ENCODE assay signal across 17 mouse cellular contexts in the genomic region with DNA sequence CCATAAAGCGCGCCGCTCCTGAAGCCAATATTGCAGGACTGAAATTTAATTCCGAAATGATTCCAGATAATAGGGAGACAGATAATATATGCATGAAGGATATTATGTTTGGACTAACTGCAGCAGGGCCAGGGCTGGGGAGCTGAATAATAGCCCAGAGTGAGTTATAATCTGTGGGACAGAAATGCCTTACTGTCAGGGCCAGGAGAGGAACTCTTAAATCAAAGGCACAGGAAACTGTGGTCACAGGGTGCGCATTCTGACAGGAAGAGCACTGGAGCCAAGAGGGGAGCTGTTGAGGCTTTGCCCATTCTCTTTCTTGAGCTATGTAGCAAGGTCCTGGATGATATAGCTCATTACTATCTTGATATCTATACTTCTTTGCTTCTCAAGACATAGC. TPM values are rescaled to one million over a fixed set of nuclear protein-coding genes. Genes with fewer than 3 reads are reported as not detected.
DNase-seq lines count a peak whose midpoint lies in the region; TF ChIP-seq lines count a peak whose summit lies in the region.
"Had no signal": no experiment of that assay in that cellular context is flagged by ENCODE, and none has a peak within 500 bp of the region (broad histone marks: within the 10 kb centered on the region; RNA-seq: fewer than 3 reads in every experiment).

No protein-coding gene starts in this region.

- no peaks in the 10 kb centered on the region for H3K4me1 ChIP-seq in thymus, adult 2 months (replicated peaks; ENCODE audit: control insufficient read depth, insufficient read depth, low read length)
- H3K4me1 ChIP-seq: embryonic facial prominence, embryonic 15.5 days; midbrain, embryonic 12.5 days had no signal

- H3K27me3 ChIP-seq in thymus, adult 2 months (ENCODE audit: control insufficient read depth, insufficient read depth, low read length): no peaks in the 10 kb centered on the region
- H3K27me3 ChIP-seq: embryonic facial prominence, embryonic 15.5 days; forebrain, embryonic 12.5 days; heart, embryonic 13.5 days; limb, embryonic 13.5 days; midbrain, embryonic 12.5 days had no signal

- WGBS in thymus, adult 2 months: 49% methylated on average over 5 of the region's 5 CpGs

- no peaks in the 10 kb centered on the region for H3K36me3 ChIP-seq in thymus, adult 2 months (ENCODE audit: control insufficient read depth, insufficient read depth, low read length)

- TF ChIP-seq POLR2A in thymus, adult 2 months (IDR thresholded peaks at IDR 0.05; ENCODE audit: control insufficient read depth, extremely low read depth, insufficient read depth, low read length, poor library complexity): no peak

- DNase-seq in adrenal gland, postnatal 14 days: peak; percentile 12
- DNase-seq in adrenal gland, postnatal 10 days: no peak
- DNase-seq in thymus, adult 2 months: peak; percentile 9
- no peak for DNase-seq in thymus, postnatal 4 days
- DNase-seq in kidney, adult 8-10 months: peak; percentile 36 to 40
- peak; percentile 37 to 58 for DNase-seq in kidney, postnatal 4 days
- no peak for DNase-seq in frontal cortex, adult 2 months (ENCODE audit: extremely low spot score in 1 of 2, low spot score in 1 of 2)
- no peak for DNase-seq in ovary, postnatal 36 days (ENCODE audit: low spot score)
- DNase-seq: cerebellum, adult 2 months; lung, postnatal 36 days; right cerebral cortex, postnatal 4 days had no signal

- no peak overlapping the region for H3K27ac ChIP-seq in thymus, adult 2 months (ENCODE audit: control insufficient read depth, insufficient read depth, low read length)
- H3K27ac ChIP-seq: embryonic facial prominence, embryonic 15.5 days; forebrain, embryonic 12.5 days; heart, embryonic 13.5 days; hindbrain, postnatal 0 days had no signal

- no peak for TF ChIP-seq CTCF in thymus, adult 2 months (IDR thresholded peaks at IDR 0.05; ENCODE audit: borderline replicate concordance, control insufficient read depth, extremely low read depth, insufficient read depth, low read length, poor library complexity)

- H3K4me3 ChIP-seq in thymus, adult 2 months (ENCODE audit: control insufficient read depth, insufficient read depth, low read length): no peak overlapping the region
- H3K4me3 ChIP-seq: embryonic facial prominence, embryonic 15.5 days; forebrain, embryonic 12.5 days; heart, embryonic 13.5 days; limb, embryonic 13.5 days; midbrain, embryonic 12.5 days had no signal

RNA-seq across cellular contexts. Expression of a gene that starts 57.4 kb away (rescaled TPM):
- total RNA-seq in adrenal gland, postnatal 14 days (2021): 21.4 and 27.5 TPM in 2 replicates
- total RNA-seq in adrenal gland, postnatal 10 days (2021): 10 to 100 TPM; 25.6 to 29.6 TPM
- polyA plus RNA-seq in thymus, adult 2 months (2012; rRNA removed): 30.2 and 31.9 TPM in 2 replicates
- 45.9 and 47.8 TPM in 2 replicates for polyA plus RNA-seq in frontal cortex, adult 2 months (2012; rRNA removed)

Comparison
In these comparisons a context has a peak if more than half of its experiments do, and no peak if none do; other contexts are left out.
1. DNase-seq: peak in adrenal gland, postnatal 14 days (single experiment), thymus, adult 2 months (single experiment), kidney, adult 8-10 months (2 of 2) and kidney, postnatal 4 days (2 of 2); none in adrenal gland, postnatal 10 days (single experiment), thymus, postnatal 4 days (single experiment), frontal cortex, adult 2 months (0 of 2) and ovary, postnatal 36 days (single experiment).